Mouse (Mus musculus): ENCODE data around the gene Smg5. TPM values are rescaled to one million over a fixed set of nuclear protein-coding genes. Genes with fewer than 3 reads are reported as not detected.
A peak's percentile ranks its signal among the peaks of the same experiment; 100 is the strongest.

Gene Smg5
- polyA plus RNA-seq, 1 experiment = 47.8 TPM

DNA sequence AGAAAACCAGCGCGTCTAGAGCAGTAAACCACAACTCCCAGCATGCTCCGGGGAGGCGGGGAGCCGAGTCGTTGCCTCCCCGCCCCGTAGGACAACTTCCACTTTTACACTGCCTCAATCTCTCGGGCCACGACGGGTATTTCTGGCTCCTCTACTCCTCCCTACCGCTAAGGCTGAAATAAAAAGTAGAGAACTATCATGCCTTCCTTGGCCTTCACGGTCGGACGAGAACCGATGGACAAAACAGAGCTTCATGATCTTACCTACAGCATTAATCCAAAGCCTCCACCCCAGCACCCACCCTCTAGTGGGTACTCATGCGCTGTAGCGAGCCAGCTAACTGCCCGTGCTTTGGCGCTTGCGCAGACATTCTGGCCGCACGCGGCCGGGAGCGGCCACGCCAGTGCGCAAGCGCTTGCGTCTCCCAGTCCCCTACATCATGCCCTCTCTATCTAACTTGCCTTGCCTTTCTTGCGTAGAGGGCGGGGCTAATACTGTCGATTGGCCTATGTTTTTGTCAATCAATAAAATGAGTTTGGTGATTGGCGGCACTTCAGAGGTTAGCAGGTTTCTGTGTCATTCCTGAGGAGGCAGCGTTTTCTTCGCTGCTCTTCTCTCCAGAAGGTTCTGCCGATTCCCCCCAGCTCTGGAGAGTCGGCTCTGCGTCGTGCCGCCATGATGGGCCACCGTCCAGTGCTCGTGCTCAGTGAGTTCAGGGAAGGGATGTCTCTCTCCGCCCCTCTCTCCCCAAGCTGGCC lies 39.3 kb upstream of the Smg5 start, which contains the start of the genes Tsacc and Cct3:
Tsacc (minus strand) TSS at position 439 of the 758 bp plus-strand sequence.
Cct3 (plus strand) TSS at position 556 of the 758 bp plus-strand sequence.
- 0 out of 2 replicates have a peak, but pooled peaks have one; percentile 7 for TF ChIP-seq CTCF (conservative IDR thresholded peaks at IDR 0.05; ENCODE audit: insufficient read depth, insufficient read length, low read depth, low read length)
- TF ChIP-seq POLR2A (IDR thresholded peaks at IDR 0.05; ENCODE audit: low read depth, low read length) = peak; percentile 72
- peak; percentile 100 for DNase-seq
- peaks cover 7% of the 10 kb centered on the region for H3K36me3 ChIP-seq (ENCODE audit: control insufficient read depth, insufficient read depth, low read length)
- under 1% methylated on average over 44 of the region's 44 CpGs for WGBS
- H3K27me3 ChIP-seq (replicated peaks; ENCODE audit: control insufficient read depth, insufficient read depth, low read length) = no peaks in the 10 kb centered on the region
- peak within 1 kb of the TSS; percentile 84 for H3K4me3 ChIP-seq (ENCODE audit: insufficient read depth, low read depth, low read length)
- H3K4me1 ChIP-seq (ENCODE audit: control insufficient read depth, insufficient read depth, low read length) = peaks cover 6% of the 10 kb centered on the region; the same call in 1 of the 2 replicates
- peak within 1 kb of the TSS; percentile 94 for H3K27ac ChIP-seq (ENCODE audit: insufficient read depth, low read depth, low read length)

GRCm38 (mm10) chr3:88297321-88297851 lies 38.7 kb upstream of the Smg5 start:
- DNase-seq = no peak
- Histone ChIP-seq H3K4me3 (ENCODE audit: insufficient read depth, low read depth, low read length) (peak overlapping the region; percentile 84), H3K4me1 (ENCODE audit: control insufficient read depth, insufficient read depth, low read length) (peaks cover 6% of the 10 kb centered on the region; the same call in 1 of the 2 replicates), H3K36me3 (ENCODE audit: control insufficient read depth, insufficient read depth, low read length) (peaks cover 10% of the 10 kb centered on the region), H3K27me3 (replicated peaks; ENCODE audit: control insufficient read depth, insufficient read depth, low read length) (no peaks in the 10 kb centered on the region), H3K27ac (ENCODE audit: insufficient read depth, low read depth, low read length) (peak overlapping the region; percentile 72)
- TF ChIP-seq CTCF (conservative IDR thresholded peaks at IDR 0.05; ENCODE audit: insufficient read depth, insufficient read length, low read depth, low read length) = no peak
- no peak for TF ChIP-seq POLR2A (IDR thresholded peaks at IDR 0.05; ENCODE audit: low read depth, low read length)
- WGBS = under 1% methylated on average over 30 of the region's 30 CpGs

GRCm38 (mm10) chr3:88299172-88299571 lies 36.9 kb upstream of the Smg5 start:
- peaks cover 13% of the 10 kb centered on the region for H3K36me3 ChIP-seq (ENCODE audit: control insufficient read depth, insufficient read depth, low read length)
- H3K27ac ChIP-seq (ENCODE audit: insufficient read depth, low read depth, low read length) = no peak overlapping the region
- H3K4me3 ChIP-seq (ENCODE audit: insufficient read depth, low read depth, low read length) = no peak overlapping the region
- H3K4me1 ChIP-seq (ENCODE audit: control insufficient read depth, insufficient read depth, low read length) = peaks cover 6% of the 10 kb centered on the region; the same call in 1 of the 2 replicates
- no peak for DNase-seq
- H3K27me3 ChIP-seq (replicated peaks; ENCODE audit: control insufficient read depth, insufficient read depth, low read length) = no peaks in the 10 kb centered on the region
- WGBS = 89% methylated on average over 1 of the region's 1 CpGs
- TF ChIP-seq CTCF (conservative IDR thresholded peaks at IDR 0.05; ENCODE audit: insufficient read depth, insufficient read length, low read depth, low read length) = no peak
- no peak for TF ChIP-seq POLR2A (IDR thresholded peaks at IDR 0.05; ENCODE audit: low read depth, low read length)

DNA sequence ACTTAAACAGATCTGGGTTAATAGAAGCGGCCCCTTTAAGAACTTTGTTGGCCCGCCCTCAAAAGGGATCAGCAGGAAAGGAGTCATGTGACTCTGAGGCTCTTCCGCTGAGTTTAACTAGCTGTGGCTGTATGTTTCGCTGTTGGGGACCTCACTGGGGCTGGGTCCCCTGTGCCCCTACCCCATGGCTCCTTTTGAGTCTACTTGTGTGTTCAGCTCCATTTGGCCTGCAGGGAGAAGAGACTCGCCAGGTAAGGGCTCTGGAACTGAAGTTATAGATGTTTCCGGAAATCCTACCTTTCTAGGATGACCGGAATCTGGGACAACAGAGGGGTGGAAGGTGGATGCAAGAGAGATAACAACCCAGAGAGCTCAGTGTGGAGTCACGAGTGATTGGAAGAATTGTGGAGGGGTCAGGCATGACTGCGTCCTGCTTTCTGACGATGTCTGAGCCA lies 11.1 kb upstream of the Smg5 start, which contains the start of gene Glmp:
Glmp (plus strand) TSS at position 73 of the 455 bp plus-strand sequence.
- TF ChIP-seq POLR2A (IDR thresholded peaks at IDR 0.05; ENCODE audit: low read depth, low read length) (no peak), CTCF (conservative IDR thresholded peaks at IDR 0.05; ENCODE audit: insufficient read depth, insufficient read length, low read depth, low read length) (no peak)
- Histone ChIP-seq H3K4me3 (ENCODE audit: insufficient read depth, low read depth, low read length) (peak within 1 kb of the TSS; percentile 66), H3K27me3 (replicated peaks; ENCODE audit: control insufficient read depth, insufficient read depth, low read length) (no peaks in the 10 kb centered on the region), H3K36me3 (ENCODE audit: control insufficient read depth, insufficient read depth, low read length) (no peaks in the 10 kb centered on the region; the same call in 1 of the 2 replicates), H3K4me1 (ENCODE audit: control insufficient read depth, insufficient read depth, low read length) (no peaks in the 10 kb centered on the region; the same call in 1 of the 2 replicates), H3K27ac (ENCODE audit: insufficient read depth, low read depth, low read length) (peak within 1 kb of the TSS; percentile 8; the same call in 1 of the 2 replicates)
- DNase-seq = peak; percentile 86
- 0% methylated on average over 10 of the region's 10 CpGs for WGBS

- H3K27ac ChIP-seq (ENCODE audit: insufficient read depth, low read depth, low read length) = no peak overlapping the region
- H3K36me3 ChIP-seq (ENCODE audit: control insufficient read depth, insufficient read depth, low read length) = no peaks in the 10 kb centered on the region
- 61% methylated on average over 5 of the region's 5 CpGs for WGBS
- no peaks in the 10 kb centered on the region; the same call in 1 of the 2 replicates for H3K4me1 ChIP-seq (ENCODE audit: control insufficient read depth, insufficient read depth, low read length)
- TF ChIP-seq POLR2A (IDR thresholded peaks at IDR 0.05; ENCODE audit: low read depth, low read length) = no peak
- no peak for TF ChIP-seq CTCF (conservative IDR thresholded peaks at IDR 0.05; ENCODE audit: insufficient read depth, insufficient read length, low read depth, low read length)
- DNase-seq = no peak
- H3K27me3 ChIP-seq (replicated peaks; ENCODE audit: control insufficient read depth, insufficient read depth, low read length) = no peaks in the 10 kb centered on the region
- H3K4me3 ChIP-seq (ENCODE audit: insufficient read depth, low read depth, low read length) = no peak overlapping the region
Observed at GRCm38 (mm10) chr3:88328956-88329355, 7.1 kb upstream of the Smg5 start.

- TF ChIP-seq CTCF (conservative IDR thresholded peaks at IDR 0.05; ENCODE audit: insufficient read depth, insufficient read length, low read depth, low read length) (peak; percentile 74), POLR2A (IDR thresholded peaks at IDR 0.05; ENCODE audit: low read depth, low read length) (no peak)
- peak; percentile 58 for DNase-seq
- Histone ChIP-seq H3K27ac (ENCODE audit: insufficient read depth, low read depth, low read length) (no peak overlapping the region), H3K27me3 (replicated peaks; ENCODE audit: control insufficient read depth, insufficient read depth, low read length) (no peaks in the 10 kb centered on the region), H3K4me1 (ENCODE audit: control insufficient read depth, insufficient read depth, low read length) (peaks cover 4% of the 10 kb centered on the region; the same call in 1 of the 2 replicates), H3K36me3 (ENCODE audit: control insufficient read depth, insufficient read depth, low read length) (no peaks in the 10 kb centered on the region), H3K4me3 (ENCODE audit: insufficient read depth, low read depth, low read length) (no peak overlapping the region)
- 29% methylated on average over 2 of the region's 2 CpGs for WGBS
Observed at GRCm38 (mm10) chr3:88331282-88331681, 4.8 kb upstream of the Smg5 start.
